Mouse (Mus musculus) CH12.LX (cell line): Measurements from ENCODE around the gene 1110002E22Rik. TPM values are rescaled to one million over a fixed set of nuclear protein-coding genes. Genes with fewer than 3 reads are reported as not detected.

ENCODE experiments used
- DNase-seq: peaks from one replicate; pipeline ENCODE4 v3.0.0-alpha.2; 2013; ENCODE audit errors: extremely low read depth
- H3K27ac ChIP-seq: 2 replicates; pipeline ENCODE4 v1.5.1; 2012; ENCODE audit warnings: low read depth, mild to moderate bottlenecking, control low read depth, moderate library complexity; ENCODE audit not compliant: insufficient read depth
- H3K27me3 ChIP-seq: replicated peaks from 2 replicates; pipeline ENCODE3; 2012; ENCODE audit warnings: inconsistent platforms
- H3K36me3 ChIP-seq, 2 experiments: replicated peaks in 1 of 2; 2 replicates each; pipeline versions ENCODE3 to v1.6.1; 2012; ENCODE audit warnings: inconsistent platforms in 1 of 2, low read length in 1 of 2, mild to moderate bottlenecking in 1 of 2, mixed read lengths in 1 of 2, moderate library complexity in 1 of 2; ENCODE audit not compliant: control insufficient read depth in 1 of 2, insufficient read depth in 1 of 2
- H3K4me1 ChIP-seq, 2 experiments: 2 replicates each; pipeline ENCODE4 v1.6.1; 2012; ENCODE audit warnings: inconsistent platforms in 1 of 2, moderate library complexity in 1 of 2; ENCODE audit not compliant: insufficient read depth in 2 of 2, control insufficient read depth in 1 of 2
- H3K4me2 ChIP-seq: 2 replicates; pipeline ENCODE4 v1.6.1; 2012; ENCODE audit warnings: low read depth, mild to moderate bottlenecking, control low read depth; ENCODE audit not compliant: poor library complexity, insufficient read depth, severe bottlenecking
- H3K4me3 ChIP-seq, 3 experiments: fragments of 150-350 bp in 1 of 3; sonication (generic) in 1 of 3; replicated peaks in 1 of 3; 2 replicates each; pipeline versions ENCODE3 to v1.5.1; 2011 to 2012; ENCODE audit warnings: low read depth in 2 of 3, low read length in 2 of 3, mild to moderate bottlenecking in 2 of 3, moderate library complexity in 2 of 3, control low read depth in 1 of 3, improper control_type of control experiment in 1 of 3, inconsistent platforms in 1 of 3, mixed read lengths in 1 of 3; ENCODE audit not compliant: poor library complexity in 1 of 3
- H3K79me2 ChIP-seq: replicated peaks from 2 replicates; pipeline ENCODE4 v1.6.1; 2012; ENCODE audit warnings: mild to moderate bottlenecking, moderate library complexity; ENCODE audit not compliant: control insufficient read depth, poor library complexity, insufficient read depth, severe bottlenecking; ENCODE audit errors: extremely low read depth
- H3K9ac ChIP-seq: 2 replicates; pipeline ENCODE4 v1.6.1; 2012; ENCODE audit warnings: low read depth, mild to moderate bottlenecking, control low read depth, moderate library complexity; ENCODE audit not compliant: insufficient read depth
- H3K9me3 ChIP-seq: replicated peaks from 2 replicates; pipeline ENCODE3; 2012; ENCODE audit warnings: low read length, inconsistent platforms, mixed read lengths
- BHLHE40 ChIP-seq: IDR thresholded peaks from 2 replicates; pipeline ENCODE4 v1.6.1; 2011; ENCODE audit warnings: mild to moderate bottlenecking, low read depth, low read length, improper control_type of control experiment
- CHD1 ChIP-seq: IDR thresholded peaks from 2 replicates; pipeline ENCODE4 v1.6.1; 2012; ENCODE audit warnings: low read depth, low read length, improper control_type of control experiment, inconsistent platforms
- CTCF ChIP-seq, 2 experiments: IDR thresholded peaks in 1 of 2; conservative IDR thresholded peaks in 1 of 2; 2 replicates each; pipeline ENCODE4 v1.5.1; 2011 to 2012; ENCODE audit warnings: low read depth in 2 of 2, low read length in 2 of 2, improper control_type of control experiment in 1 of 2, inconsistent platforms in 1 of 2, mild to moderate bottlenecking in 1 of 2, moderate library complexity in 1 of 2
- ELF1 ChIP-seq: IDR thresholded peaks from 2 replicates; pipeline ENCODE4 v1.6.1; 2014; ENCODE audit warnings: low read depth, mild to moderate bottlenecking, inconsistent platforms, low read length, improper control_type of control experiment
- EP300 ChIP-seq: IDR thresholded peaks from 2 replicates; pipeline ENCODE4 v1.6.1; 2011; ENCODE audit warnings: low read length, improper control_type of control experiment
- HCFC1 ChIP-seq: IDR thresholded peaks from 2 replicates; pipeline ENCODE4 v1.6.1; 2012; ENCODE audit warnings: low read depth, mild to moderate bottlenecking, inconsistent platforms, low read length, improper control_type of control experiment
- IRF4 ChIP-seq: IDR thresholded peaks from 2 replicates; pipeline ENCODE4 v1.6.1; 2014; ENCODE audit warnings: low read depth, mild to moderate bottlenecking, inconsistent platforms, low read length, improper control_type of control experiment
- JUND ChIP-seq: conservative IDR thresholded peaks from 2 replicates; pipeline ENCODE4 v1.6.1; 2011; ENCODE audit warnings: low read depth, low read length, improper control_type of control experiment
- MAFK ChIP-seq: IDR thresholded peaks from 2 replicates; pipeline ENCODE4 v1.6.1; 2011; ENCODE audit warnings: low read length, improper control_type of control experiment; ENCODE audit not compliant: insufficient replicate concordance
- MAX ChIP-seq: IDR thresholded peaks from 2 replicates; pipeline ENCODE4 v1.6.1; 2011; ENCODE audit warnings: low read length, improper control_type of control experiment
- MAZ ChIP-seq: IDR thresholded peaks from 2 replicates; pipeline ENCODE4 v1.6.1; 2012; ENCODE audit warnings: low read depth, mild to moderate bottlenecking, inconsistent platforms, low read length, improper control_type of control experiment, moderate library complexity
- MXI1 ChIP-seq: IDR thresholded peaks from 2 replicates; pipeline ENCODE4 v1.6.1; 2011; ENCODE audit warnings: mild to moderate bottlenecking, low read depth, low read length, improper control_type of control experiment
- MYC ChIP-seq: IDR thresholded peaks from 2 replicates; pipeline ENCODE4 v1.6.1; 2011; ENCODE audit warnings: low read depth, mild to moderate bottlenecking, improper control_type of control experiment, low read length
- NRF1 ChIP-seq: IDR thresholded peaks from 2 replicates; pipeline ENCODE4 v1.6.1; 2014; ENCODE audit warnings: low read depth, mild to moderate bottlenecking, inconsistent platforms, low read length, improper control_type of control experiment, moderate library complexity
- PAX5 ChIP-seq: IDR thresholded peaks from 2 replicates; pipeline ENCODE4 v1.6.1; 2012; ENCODE audit warnings: low read length, inconsistent platforms, mixed read lengths
- POLR2AphosphoS2 ChIP-seq: IDR thresholded peaks from 2 replicates; pipeline ENCODE4 v1.6.1; 2011; ENCODE audit warnings: low read depth, low read length, improper control_type of control experiment
- SMC3 ChIP-seq: IDR thresholded peaks from 2 replicates; pipeline ENCODE4 v1.6.1; 2011; ENCODE audit warnings: low read depth, low read length, improper control_type of control experiment
- TBP ChIP-seq: conservative IDR thresholded peaks from 2 replicates; pipeline ENCODE4 v1.6.1; 2011; ENCODE audit warnings: low read depth, low read length, improper control_type of control experiment
- USF2 ChIP-seq: conservative IDR thresholded peaks from 2 replicates; pipeline ENCODE4 v1.6.1; 2011; ENCODE audit warnings: low read depth, low read length, improper control_type of control experiment
- ZC3H11A ChIP-seq: IDR thresholded peaks from 2 replicates; pipeline ENCODE4 v1.6.1; 2012; ENCODE audit warnings: low read depth, mild to moderate bottlenecking, inconsistent platforms, low read length, improper control_type of control experiment
- ZMIZ1 ChIP-seq: IDR thresholded peaks from 2 replicates; pipeline ENCODE4 v1.6.1; 2012; ENCODE audit warnings: low read depth, mild to moderate bottlenecking, inconsistent platforms, low read length, improper control_type of control experiment
- ZNF384 ChIP-seq: IDR thresholded peaks from 2 replicates; pipeline ENCODE4 v1.6.1; 2012; ENCODE audit warnings: low read depth, low read length, improper control_type of control experiment, inconsistent platforms
- dilution Hi-C: fragments of 300-500 bp; cut with MboI; formaldehyde crosslinking; loops from 2 replicates; pipeline ENCODE4 v1.14.3; 2020; ENCODE audit warnings: low sequenced_read_pairs; ENCODE audit not compliant: extremely low pct_unique_long_range_greater_than_20kb, extremely low pct_ligation_motif_present
- in situ Hi-C: fragments of 300-500 bp; cut with MboI; formaldehyde crosslinking; loops from 3 replicates; pipeline ENCODE4 v1.14.3; 2019; ENCODE audit warnings: low sequenced_read_pairs, low pct_ligation_motif_present, low pct_unique_long_range_greater_than_20kb, mixed read lengths
- polyA plus RNA-seq: library from polyadenylated mRNA; unstranded; fragments of >175 nt; gene quantifications from 2 replicates; pipeline ENCODE4 v1.2.1, GENCODE M21; 2012; ENCODE audit warnings: low read depth; ENCODE audit not compliant: insufficient read length
- total RNA-seq, 2 experiments: library from RNA; depleted of rRNA; stranded (reverse); fragments of 300-350 nt in 1 of 2; fragments of >200 nt in 1 of 2; gene quantifications; 2 replicates each; pipeline ENCODE4 v1.2.3; 2012 to 2014

Gene 1110002E22Rik
- total and polyA plus RNA-seq, 3 experiments, result 0.66 to 2.3 (median 2.0) TPM

GRCm38 (mm10) chr3:138062673-138063072, 2.2 kb upstream of the 1110002E22Rik start:
- H3K4me1 ChIP-seq, result peaks cover 28 to 58% of the 10 kb centered on the region in 2 experiments
- no peaks in the 10 kb centered on the region for H3K36me3 ChIP-seq
- peak; percentile 49; the same call in 1 of the 2 replicates for TF ChIP-seq MAX
- TF ChIP-seq HCFC1, result no peak
- no peak for TF ChIP-seq MXI1
- TF ChIP-seq CTCF (conservative IDR thresholded peaks at IDR 0.05 in 1 of 2, IDR thresholded peaks at IDR 0.05 in 1 of 2; ENCODE audit: low read depth in 2 of 2, low read length in 2 of 2), result peak in 1 of 2 experiments; percentile 5; a peak in 1 of 4 replicates
- peak; percentile 91 for TF ChIP-seq ZNF384
- no peak for TF ChIP-seq ELF1
- peak; percentile 49; the same call in 1 of the 2 replicates for TF ChIP-seq JUND
- TF ChIP-seq SMC3, result 0 out of 2 replicates have a peak, but pooled peaks have one; percentile 5
- TF ChIP-seq BHLHE40, result 0 out of 2 replicates have a peak, but pooled peaks have one; percentile 26
- no peak for TF ChIP-seq NRF1
- TF ChIP-seq POLR2AphosphoS2, result no peak
- TF ChIP-seq EP300, result peak; percentile 53; the same call in 1 of the 2 replicates
- no peak for TF ChIP-seq IRF4
- no peak for TF ChIP-seq MAZ
- peak; percentile 53; the same call in 1 of the 2 replicates for TF ChIP-seq MYC
- no peak for TF ChIP-seq MAFK
- no peak for TF ChIP-seq USF2
- TF ChIP-seq ZC3H11A, result no peak
- TF ChIP-seq PAX5, result no peak
- TF ChIP-seq TBP, result no peak
- H3K4me2 ChIP-seq, result peak overlapping the region; percentile 41
- H3K4me3 ChIP-seq, result no peak overlapping the region
- no peaks in the 10 kb centered on the region for H3K79me2 ChIP-seq
- no peak overlapping the region for H3K27ac ChIP-seq
- in situ Hi-C loops (no loop called here), dilution Hi-C loops (no loop called here)
- H3K9ac ChIP-seq, result no peak overlapping the region
- H3K27me3 ChIP-seq, result peaks cover 18% of the 10 kb centered on the region
- H3K9me3 ChIP-seq, result peaks cover 2% of the 10 kb centered on the region
- peak; percentile 29 for DNase-seq

GRCm38 (mm10) chr3:138063731-138064329, 1.0 kb upstream of the 1110002E22Rik start:
- Histone ChIP-seq H3K27me3 (peaks cover 22% of the 10 kb centered on the region), H3K4me3 (peak overlapping the region in 1 of 3 experiments; percentile 20), H3K4me1 (peaks cover 26 to 49% of the 10 kb centered on the region in 2 experiments), H3K9ac (peak overlapping the region; percentile 13), H3K9me3 (peaks cover 2% of the 10 kb centered on the region), H3K27ac (peak overlapping the region; percentile 23; the same call in 1 of the 2 replicates), H3K4me2 (peak overlapping the region; percentile 23; the same call in 1 of the 2 replicates), H3K36me3 (no peaks in the 10 kb centered on the region), H3K79me2 (no peaks in the 10 kb centered on the region)
- in situ Hi-C loops, result no loop called here
- TF ChIP-seq CHD1, result no peak
- no peak; the same call in 1 of the 2 replicates for TF ChIP-seq MXI1
- TF ChIP-seq MAFK, result no peak
- TF ChIP-seq ZMIZ1, result no peak
- dilution Hi-C loops, result no loop called here
- no peak for DNase-seq
